Mouse (Mus musculus) MN1 (cell line): ENCODE data around the gene Eif3g.

Source experiments
- DNase-seq: peaks from one replicate; pipeline ENCODE4 v3.0.0-alpha.2; 2016; ENCODE audit warnings: low spot score

The Eif3g gene

GRCm38 (mm10) chr9:20857131-20857530, 41.3 kb downstream of the Eif3g start:
- no peak for DNase-seq

- DNase-seq, result no peak
Measured at GRCm38 (mm10) chr9:20850179-20850578, 48.2 kb downstream of the Eif3g start.
